Mouse (Mus musculus): Measurements from ENCODE around the gene Smurf2.

- no peak for TF ChIP-seq CTCF (IDR thresholded peaks at IDR 0.05; ENCODE audit: insufficient read depth, low read depth, low read length)
- TF ChIP-seq POLR2A (IDR thresholded peaks at IDR 0.05; ENCODE audit: insufficient read depth, low read depth, low read length): no peak
These were observed 8.4 kb upstream of the Smurf2 start for GRCm38 (mm10) chr11:106928935-106929334.
